Comparison of ENCODE assay signal across 15 mouse cellular contexts in genomic region chr7:36973654-36974320, GRCm38 (mm10).
DNase-seq lines count a peak whose midpoint lies in the region; TF ChIP-seq lines count a peak whose summit lies in the region.
"Had no signal": no experiment of that assay in that cellular context is flagged by ENCODE, and none has a peak within 500 bp of the region (broad histone marks: within the 10 kb centered on the region; RNA-seq: fewer than 3 reads in every experiment).

No protein-coding gene starts in this region.

- H3K36me3 ChIP-seq in kidney, adult 2 months (ENCODE audit: control insufficient read depth, insufficient read depth, low read length), result no peaks in the 10 kb centered on the region
- H3K36me3 ChIP-seq: hindbrain, embryonic 12.5 days; limb, embryonic 13.5 days; midbrain, embryonic 10.5 days had no signal

- no peak for TF ChIP-seq POLR2A in kidney, adult 2 months (IDR thresholded peaks at IDR 0.05; ENCODE audit: low read depth, low read length)

- H3K4me1 ChIP-seq in kidney, adult 2 months (ENCODE audit: control insufficient read depth, insufficient read depth, low read length), result no peaks in the 10 kb centered on the region

- H3K27me3 ChIP-seq in kidney, adult 2 months (replicated peaks; ENCODE audit: control insufficient read depth, insufficient read depth, low read length), result no peaks in the 10 kb centered on the region
- H3K27me3 ChIP-seq: hindbrain, embryonic 12.5 days; limb, embryonic 13.5 days had no signal

- H3K4me3 ChIP-seq in kidney, adult 2 months (ENCODE audit: insufficient read depth, low read depth, low read length), result no peak overlapping the region
- H3K4me3 ChIP-seq: hindbrain, embryonic 12.5 days; limb, embryonic 13.5 days; midbrain, embryonic 10.5 days; myocyte had no signal

- TF ChIP-seq CTCF in kidney, adult 2 months (conservative IDR thresholded peaks at IDR 0.05; ENCODE audit: insufficient read depth, insufficient read length, low read depth, low read length), result no peak

- WGBS in kidney, adult 2 months, result 32% methylated on average over 10 of the region's 10 CpGs

- H3K27ac ChIP-seq in kidney, adult 2 months (ENCODE audit: insufficient read depth, low read depth, low read length), result no peak overlapping the region
- H3K27ac ChIP-seq: hindbrain, embryonic 12.5 days; limb, embryonic 13.5 days; midbrain, embryonic 10.5 days; stomach, postnatal 0 days had no signal

- DNase-seq in adrenal gland, postnatal 14 days, result peak; percentile 8
- no peak for DNase-seq in adrenal gland, postnatal 4 days (ENCODE audit: low spot score in 2 of 2)
- DNase-seq in kidney, adult 2 months, result peak; percentile 10
- no peak for DNase-seq in kidney, adult 18-20 months
- DNase-seq in Muller cell, postnatal 12 days (ENCODE audit: inconsistent ontology term), result peak; percentile 16
- peak; percentile 13 to 27 for DNase-seq in kidney, postnatal 4 days
- DNase-seq in gastrocnemius, adult 18-20 months (ENCODE audit: low spot score), result no peak
- no peak for DNase-seq in right cerebral cortex, postnatal 14 days
- DNase-seq: cerebellum, adult 8-10 months; lung, adult 18-20 months had no signal

Comparison
In these comparisons a context has a peak if more than half of its experiments do, and no peak if none do; other contexts are left out.
1. DNase-seq: peak in adrenal gland, postnatal 14 days (single experiment), kidney, adult 2 months (single experiment), Muller cell, postnatal 12 days (single experiment) and kidney, postnatal 4 days (2 of 2); none in adrenal gland, postnatal 4 days (0 of 2), kidney, adult 18-20 months (single experiment), gastrocnemius, adult 18-20 months (single experiment) and right cerebral cortex, postnatal 14 days (single experiment).